Mouse (Mus musculus): ENCODE measurements around the gene E130308A19Rik.
"Not testable (repeated sequence)": the region's sequence is repeated elsewhere in the genome, so short reads cannot be mapped to it uniquely, and the experiment has no call there.

E130308A19Rik gene

GRCm38 (mm10) chr4:59786661-59787060, 160.7 kb downstream of the E130308A19Rik start:
- DNase-seq (ENCODE audit: low spot score): peak; percentile 69

GRCm38 (mm10) chr4:59787126-59787525, 161.1 kb downstream of the E130308A19Rik start:
- DNase-seq (ENCODE audit: low spot score): no peak

- DNase-seq (ENCODE audit: low spot score): no peak
Measured at GRCm38 (mm10) chr4:59789015-59789414, 163.0 kb downstream of the E130308A19Rik start.

- not testable (repeated sequence) for DNase-seq (ENCODE audit: low spot score)
Measured at GRCm38 (mm10) chr4:59793626-59794025, 167.6 kb downstream of the E130308A19Rik start.

GRCm38 (mm10) chr4:59794116-59794515, 168.1 kb downstream of the E130308A19Rik start:
- no peak for DNase-seq (ENCODE audit: low spot score)

- DNase-seq (ENCODE audit: low spot score): no peak
Measured at GRCm38 (mm10) chr4:59795788-59796455, 169.9 kb downstream of the E130308A19Rik start.

GRCm38 (mm10) chr4:59800181-59800580, 174.2 kb downstream of the E130308A19Rik start:
- DNase-seq (ENCODE audit: low spot score): no peak

- no peak for DNase-seq (ENCODE audit: low spot score)
Measured at GRCm38 (mm10) chr4:59801489-59801888, 175.5 kb downstream of the E130308A19Rik start, which contains the start of gene Inip. TSS of gene Inip (minus strand) at chr4:59801589.

GRCm38 (mm10) chr4:59802107-59802506, 176.1 kb downstream of the E130308A19Rik start:
- DNase-seq (ENCODE audit: low spot score): no peak

- DNase-seq (ENCODE audit: low spot score): no peak
Measured at GRCm38 (mm10) chr4:59802792-59803191, 176.8 kb downstream of the E130308A19Rik start.

- DNase-seq (ENCODE audit: low spot score): peak; percentile 64
Measured at GRCm38 (mm10) chr4:59803358-59803757, 177.3 kb downstream of the E130308A19Rik start.

- no peak for DNase-seq (ENCODE audit: low spot score)
Measured at GRCm38 (mm10) chr4:59804754-59805153, 178.7 kb downstream of the E130308A19Rik start.

GRCm38 (mm10) chr4:59805181-59805967, 179.4 kb downstream of the E130308A19Rik start, which contains the start of gene Snx30:
TSS of gene Snx30 (plus strand) at chr4:59805840.
- peak; percentile 88 for DNase-seq (ENCODE audit: low spot score)

GRCm38 (mm10) chr4:59805968-59806878, 180.2 kb downstream of the E130308A19Rik start:
- peak; percentile 60 for DNase-seq (ENCODE audit: low spot score)

- DNase-seq (ENCODE audit: low spot score): no peak
Measured at GRCm38 (mm10) chr4:59806879-59807195, 180.8 kb downstream of the E130308A19Rik start.

GRCm38 (mm10) chr4:59807521-59807920, 181.5 kb downstream of the E130308A19Rik start:
- DNase-seq (ENCODE audit: low spot score): no peak

GRCm38 (mm10) chr4:59808396-59808795, 182.4 kb downstream of the E130308A19Rik start:
- DNase-seq (ENCODE audit: low spot score): no peak

Data from T-cell, adult 2 months (primary cell).